Mouse (Mus musculus) lung, embryonic 15.5 days (tissue): ENCODE measurements at regions not wholly inside any gene's neighbourhood (a gene's known extent, or its start where the extent isn't known, plus 50 kb on each side); places are given as distances from the start of the nearest gene placed in this dataset.

Experiments used
- ATAC-seq: fragments of 200-750 bp; cut with Nextera tagmentation; 2 replicates; pipeline ENCODE4 v1.8.0; 2017; ENCODE audit warnings: moderate number of reproducible peaks, borderline replicate concordance; ENCODE audit not compliant: low FRiP score, low TSS enrichment; ENCODE audit errors: extremely low read depth
- H3K27ac ChIP-seq: fragments of 300-500 bp; sonication (generic); 2 replicates; pipeline ENCODE4 v1.5.1; 2015; ENCODE audit warnings: moderate library complexity, mild to moderate bottlenecking, inconsistent platforms
- H3K27me3 ChIP-seq: fragments of 300-500 bp; sonication (generic); 2 replicates; pipeline ENCODE4 v1.6.1; 2015; ENCODE audit warnings: inconsistent platforms
- H3K36me3 ChIP-seq: fragments of 300-500 bp; sonication (generic); 2 replicates; pipeline ENCODE4 v1.6.1; 2015; ENCODE audit warnings: inconsistent platforms
- H3K4me1 ChIP-seq: fragments of 300-500 bp; sonication (generic); 2 replicates; pipeline ENCODE4 v1.6.1; 2015; ENCODE audit warnings: inconsistent platforms
- H3K4me2 ChIP-seq: fragments of 300-500 bp; sonication (generic); 2 replicates; pipeline ENCODE4 v1.6.1; 2015; ENCODE audit warnings: inconsistent platforms, mild to moderate bottlenecking, moderate library complexity
- H3K4me3 ChIP-seq: fragments of 300-500 bp; sonication (generic); 2 replicates; pipeline ENCODE4 v1.5.1; 2015; ENCODE audit warnings: mild to moderate bottlenecking, inconsistent platforms
- H3K9ac ChIP-seq: fragments of 300-500 bp; sonication (generic); 2 replicates; pipeline ENCODE4 v1.6.1; 2015; ENCODE audit warnings: inconsistent platforms
- H3K9me3 ChIP-seq: fragments of 300-500 bp; sonication (generic); 2 replicates; pipeline ENCODE4 v1.6.1; 2016; ENCODE audit warnings: inconsistent platforms
- WGBS: fragments of 180-500 bp; shearing (Covaris S2); methylation state at CpG from one replicate; pipeline ENCODE4 v1.1.7; 2015; 5-methylcytosine and 5-hydroxymethylcytosine counted together

GRCm38 (mm10) chr5:81878563-81878962 lies 858.6 kb downstream of the Adgrl3 start:
- Histone ChIP-seq H3K27ac (no peak overlapping the region), H3K4me2 (no peak overlapping the region), H3K27me3 (no peaks in the 10 kb centered on the region), H3K4me3 (no peak overlapping the region), H3K36me3 (no peaks in the 10 kb centered on the region), H3K4me1 (no peaks in the 10 kb centered on the region), H3K9me3 (no peaks in the 10 kb centered on the region), H3K9ac (no peak overlapping the region)
- 37% methylated on average over 3 of the region's 3 CpGs for WGBS
- ATAC-seq = no peak

DNA sequence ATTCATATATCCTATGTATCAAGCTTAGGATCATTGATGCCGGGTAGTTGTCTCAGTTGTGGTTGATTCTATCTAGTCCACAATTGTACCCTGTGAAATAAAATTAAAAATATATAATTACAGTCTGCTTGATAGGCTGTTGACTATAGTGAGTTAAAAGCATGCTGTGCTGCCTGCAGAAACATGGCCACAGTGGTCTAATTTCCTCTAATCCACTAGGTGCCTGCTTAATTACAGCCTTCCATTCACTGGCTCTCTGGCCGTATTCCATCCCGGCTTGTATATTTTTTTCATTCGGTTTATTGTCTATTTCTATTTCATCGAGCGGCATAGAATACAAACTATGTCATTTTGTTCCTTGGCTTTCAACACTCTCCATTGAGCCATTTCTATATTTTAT lies 873.4 kb downstream of the Adgrl3 start:
- Histone ChIP-seq H3K4me1 (no peaks in the 10 kb centered on the region), H3K9me3 (no peaks in the 10 kb centered on the region), H3K36me3 (no peaks in the 10 kb centered on the region), H3K27me3 (no peaks in the 10 kb centered on the region), H3K9ac (no peak overlapping the region), H3K27ac (no peak overlapping the region), H3K4me3 (no peak overlapping the region), H3K4me2 (no peak overlapping the region)
- 89% methylated on average over 6 of the region's 6 CpGs for WGBS
- no peak for ATAC-seq

DNA sequence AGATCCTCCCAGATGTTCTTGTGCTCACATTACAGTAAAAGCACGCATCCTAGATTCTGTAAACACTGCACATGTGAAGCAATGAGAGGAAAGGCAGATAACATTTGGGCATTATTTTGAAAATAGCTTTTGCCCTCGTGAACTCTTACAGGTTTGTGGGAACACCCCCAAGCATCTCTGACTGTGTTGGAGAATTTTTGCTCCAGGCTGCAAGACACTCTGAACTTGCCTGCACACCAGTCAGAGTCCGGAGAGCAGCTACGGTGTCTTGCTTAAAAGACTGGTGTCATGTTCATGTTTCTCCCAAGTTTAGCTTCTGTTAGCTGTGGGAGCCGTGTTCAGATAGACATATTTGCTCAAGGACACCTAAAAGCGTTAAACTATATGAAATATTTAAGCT lies 889.4 kb downstream of the Adgrl3 start:
- H3K4me1 ChIP-seq = no peaks in the 10 kb centered on the region
- no peak overlapping the region for H3K4me2 ChIP-seq
- no peaks in the 10 kb centered on the region for H3K9me3 ChIP-seq
- H3K9ac ChIP-seq = no peak overlapping the region
- no peaks in the 10 kb centered on the region for H3K36me3 ChIP-seq
- no peaks in the 10 kb centered on the region for H3K27me3 ChIP-seq
- ATAC-seq = no peak
- 40% methylated on average over 6 of the region's 6 CpGs for WGBS
- H3K4me3 ChIP-seq = no peak overlapping the region
- H3K27ac ChIP-seq = no peak overlapping the region

DNA sequence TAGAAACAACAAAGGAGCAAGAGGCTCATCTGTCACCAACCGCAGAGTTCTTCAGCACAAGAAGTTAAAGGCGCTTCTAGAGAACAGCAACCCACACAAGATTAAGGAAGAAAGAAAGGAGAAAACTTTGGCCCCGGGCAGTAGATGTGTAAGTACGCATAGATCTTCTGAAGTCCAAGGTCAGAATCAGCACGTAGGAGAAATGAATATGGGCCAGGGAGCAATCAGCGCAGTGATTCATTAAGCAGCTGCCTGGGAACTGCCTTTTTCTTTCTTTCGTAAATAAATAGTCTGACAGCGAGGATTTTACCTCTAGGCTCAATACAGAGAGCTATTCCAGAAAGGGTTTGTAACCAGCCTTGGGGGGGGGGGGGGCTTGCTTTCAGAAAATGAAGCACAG lies 890.0 kb downstream of the Adgrl3 start:
- no peak overlapping the region for H3K27ac ChIP-seq
- 35% methylated on average over 8 of the region's 8 CpGs for WGBS
- H3K4me3 ChIP-seq = no peak overlapping the region
- no peaks in the 10 kb centered on the region for H3K27me3 ChIP-seq
- H3K9me3 ChIP-seq = no peaks in the 10 kb centered on the region
- no peaks in the 10 kb centered on the region for H3K36me3 ChIP-seq
- no peak for ATAC-seq
- H3K4me1 ChIP-seq = no peaks in the 10 kb centered on the region
- H3K9ac ChIP-seq = no peak overlapping the region
- H3K4me2 ChIP-seq = no peak overlapping the region

DNA sequence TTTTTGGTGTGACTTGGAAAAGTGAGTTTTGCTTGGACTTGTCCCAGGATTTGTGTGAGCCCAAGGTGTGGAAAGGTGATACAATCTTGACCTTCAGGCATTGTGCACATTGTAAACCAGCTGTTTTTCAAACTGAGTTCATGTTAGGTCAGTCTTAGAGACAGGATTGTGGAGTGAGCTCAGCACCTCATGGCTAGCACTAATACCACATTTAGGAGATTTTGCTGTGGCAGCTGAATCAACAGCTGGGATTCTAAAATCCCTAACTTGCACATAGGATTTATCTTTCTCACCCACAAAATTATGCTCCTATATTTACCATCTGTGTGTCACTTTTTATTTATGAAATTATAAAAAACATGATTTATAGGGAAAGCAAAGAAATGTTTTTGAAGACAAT lies 896.7 kb downstream of the Adgrl3 start:
- Histone ChIP-seq H3K4me2 (no peak overlapping the region), H3K4me3 (no peak overlapping the region), H3K27ac (no peak overlapping the region), H3K9ac (no peak overlapping the region), H3K9me3 (no peaks in the 10 kb centered on the region), H3K36me3 (no peaks in the 10 kb centered on the region), H3K27me3 (no peaks in the 10 kb centered on the region), H3K4me1 (no peaks in the 10 kb centered on the region)
- no peak for ATAC-seq

GRCm38 (mm10) chr5:81940798-81941197 lies 920.9 kb downstream of the Adgrl3 start:
- Histone ChIP-seq H3K9ac (no peak overlapping the region), H3K36me3 (no peaks in the 10 kb centered on the region), H3K4me3 (no peak overlapping the region), H3K9me3 (no peaks in the 10 kb centered on the region), H3K27ac (no peak overlapping the region), H3K4me2 (no peak overlapping the region), H3K4me1 (no peaks in the 10 kb centered on the region), H3K27me3 (no peaks in the 10 kb centered on the region)
- WGBS = 68% methylated on average over 5 of the region's 5 CpGs
- ATAC-seq = no peak

DNA sequence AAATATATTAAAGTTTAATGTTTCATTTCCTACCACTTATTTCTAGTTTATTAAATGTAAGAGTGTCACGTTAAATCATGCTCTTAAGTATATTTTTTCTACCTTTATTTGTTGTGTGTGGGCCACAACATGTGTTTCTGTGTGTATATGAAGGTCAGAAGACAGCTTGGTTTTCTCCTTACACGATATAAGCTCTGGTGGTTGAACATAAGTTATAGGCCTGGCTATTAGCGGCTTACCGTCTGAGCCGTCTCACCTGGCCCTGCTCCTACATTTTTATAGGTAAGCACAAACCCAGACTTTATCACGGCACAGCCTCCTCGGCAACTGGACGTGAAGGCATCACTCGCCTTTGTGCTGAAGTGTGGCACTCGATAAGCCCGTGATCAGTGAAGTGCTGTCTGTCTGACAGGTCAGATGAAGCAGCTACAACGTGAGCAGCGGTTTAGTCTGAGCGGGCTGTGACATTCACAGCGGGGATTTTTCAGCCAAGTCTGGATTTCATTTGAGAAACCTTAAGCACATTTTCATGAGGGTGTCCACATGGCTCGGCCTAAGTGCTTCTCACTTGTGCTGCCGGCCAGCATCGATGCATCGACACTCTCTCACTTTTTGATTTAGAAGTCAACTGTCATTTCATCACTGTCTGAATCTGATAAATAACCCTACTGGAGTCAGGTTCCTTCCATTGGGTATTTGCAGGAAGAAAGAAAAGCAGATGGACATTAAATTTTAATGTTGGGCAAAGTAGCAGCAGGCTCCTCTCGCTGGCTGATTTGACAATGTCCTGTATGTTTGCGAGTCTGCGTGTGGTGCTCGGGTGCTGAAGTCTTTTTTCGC lies 950.0 kb downstream of the Adgrl3 start:
- Histone ChIP-seq H3K27ac (no peak overlapping the region), H3K27me3 (no peaks in the 10 kb centered on the region), H3K4me1 (no peaks in the 10 kb centered on the region), H3K9ac (no peak overlapping the region), H3K36me3 (no peaks in the 10 kb centered on the region), H3K4me3 (no peak overlapping the region), H3K9me3 (no peaks in the 10 kb centered on the region), H3K4me2 (no peak overlapping the region)
- WGBS = 74% methylated on average over 24 of the region's 24 CpGs
- ATAC-seq = no peak

DNA sequence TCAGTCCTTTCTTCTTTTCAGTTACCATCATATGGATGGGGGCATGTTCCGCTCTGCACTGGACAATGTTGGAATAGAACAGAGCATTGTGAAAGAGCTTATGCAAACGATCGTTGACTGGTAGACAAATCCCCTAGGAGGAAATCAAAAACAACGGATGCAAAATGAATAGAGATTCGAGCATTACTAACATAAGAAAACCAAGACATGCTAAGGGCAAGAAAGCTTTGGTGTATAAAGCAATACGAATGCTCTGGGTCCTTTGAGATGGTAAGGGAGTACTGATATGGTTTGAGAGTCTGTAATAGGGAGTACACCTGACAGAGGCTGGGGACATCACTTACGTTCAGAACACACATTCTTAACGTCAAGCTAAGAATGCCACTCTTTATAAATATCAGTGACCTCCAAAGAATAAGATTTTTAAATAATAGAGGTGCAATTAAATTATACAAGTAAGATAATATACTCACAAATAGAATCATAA lies 950.6 kb downstream of the Adgrl3 start:
- Histone ChIP-seq H3K4me2 (no peak overlapping the region), H3K4me1 (no peaks in the 10 kb centered on the region), H3K4me3 (no peak overlapping the region), H3K36me3 (no peaks in the 10 kb centered on the region), H3K27ac (no peak overlapping the region), H3K27me3 (no peaks in the 10 kb centered on the region), H3K9ac (no peak overlapping the region), H3K9me3 (no peaks in the 10 kb centered on the region)
- whole genome bisulfite sequencing = 87% methylated on average over 8 of the region's 8 CpGs
- ATAC-seq = no peak

DNA sequence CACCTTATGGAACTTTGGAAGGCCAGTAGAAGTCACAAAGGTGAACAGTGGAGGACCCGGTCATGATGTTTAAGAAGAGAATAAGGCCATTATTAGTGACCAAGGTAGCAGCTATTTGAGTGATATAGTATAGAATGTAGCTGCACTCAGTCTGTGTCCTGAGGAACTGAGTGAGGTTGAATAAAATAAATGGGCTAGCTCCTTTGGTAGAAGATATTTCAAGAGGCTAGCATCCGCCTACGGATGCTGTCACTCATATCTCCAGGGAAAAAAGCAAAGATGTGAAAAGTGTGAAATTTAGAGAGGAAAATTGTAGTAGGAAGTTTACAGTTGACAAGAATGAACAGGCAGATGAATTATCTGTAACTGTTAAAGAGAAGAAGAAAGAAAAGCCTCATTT lies 956.6 kb downstream of the Adgrl3 start:
- Histone ChIP-seq H3K9ac (no peak overlapping the region), H3K4me1 (no peaks in the 10 kb centered on the region), H3K27ac (no peak overlapping the region), H3K9me3 (no peaks in the 10 kb centered on the region), H3K27me3 (no peaks in the 10 kb centered on the region), H3K36me3 (no peaks in the 10 kb centered on the region), H3K4me2 (no peak overlapping the region), H3K4me3 (no peak overlapping the region)
- 96% methylated on average over 3 of the region's 3 CpGs for WGBS
- ATAC-seq = no peak

DNA sequence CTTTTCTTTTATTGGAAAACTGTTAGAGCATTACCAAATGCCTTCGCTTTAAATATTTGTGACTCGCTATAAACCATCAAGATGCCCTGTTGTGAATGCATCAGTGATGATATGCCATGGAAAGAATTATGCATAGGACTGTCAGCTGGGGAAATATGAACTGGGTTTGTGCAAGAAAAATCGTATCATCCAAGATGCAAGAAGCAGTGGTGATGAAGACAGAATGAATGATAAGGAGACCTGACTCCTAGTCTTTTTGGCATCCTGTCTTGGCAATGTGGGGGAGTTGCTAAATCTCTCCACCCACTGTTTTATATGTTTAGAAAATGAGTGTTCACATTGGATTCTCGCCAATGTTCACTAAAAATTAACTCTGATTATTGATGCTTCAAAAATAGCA lies 963.4 kb downstream of the Adgrl3 start:
- no peaks in the 10 kb centered on the region for H3K27me3 ChIP-seq
- H3K4me1 ChIP-seq = no peaks in the 10 kb centered on the region
- no peaks in the 10 kb centered on the region for H3K9me3 ChIP-seq
- H3K4me2 ChIP-seq = no peak overlapping the region
- H3K4me3 ChIP-seq = no peak overlapping the region
- H3K27ac ChIP-seq = no peak overlapping the region
- ATAC-seq = no peak
- no peaks in the 10 kb centered on the region for H3K36me3 ChIP-seq
- H3K9ac ChIP-seq = no peak overlapping the region
- 60% methylated on average over 4 of the region's 4 CpGs for WGBS

DNA sequence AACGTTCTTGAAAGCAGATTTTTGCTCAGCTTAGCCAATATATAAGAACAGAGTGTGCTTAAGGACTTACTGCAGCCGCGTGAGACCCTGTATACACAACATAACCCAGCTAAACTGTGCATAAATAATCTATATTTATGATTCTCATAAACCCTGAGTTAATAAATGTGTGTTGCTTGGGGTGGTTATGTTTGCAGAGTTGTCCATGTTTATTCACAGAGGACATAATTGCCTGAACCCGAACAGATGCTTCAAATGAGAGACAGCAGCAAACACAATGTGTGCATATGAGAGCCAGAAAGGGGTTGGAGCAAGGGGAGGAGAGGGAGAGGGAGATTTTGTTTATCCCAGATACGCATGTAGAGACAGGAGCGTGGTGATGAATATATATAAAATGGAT lies 968.1 kb downstream of the Adgrl3 start:
- Histone ChIP-seq H3K36me3 (no peaks in the 10 kb centered on the region), H3K9me3 (no peaks in the 10 kb centered on the region; the same call in 1 of the 2 replicates), H3K4me3 (no peak overlapping the region), H3K9ac (no peak overlapping the region), H3K27ac (no peak overlapping the region), H3K4me1 (no peaks in the 10 kb centered on the region), H3K4me2 (no peak overlapping the region), H3K27me3 (no peaks in the 10 kb centered on the region)
- ATAC-seq = no peak
- WGBS = 52% methylated on average over 6 of the region's 6 CpGs

DNA sequence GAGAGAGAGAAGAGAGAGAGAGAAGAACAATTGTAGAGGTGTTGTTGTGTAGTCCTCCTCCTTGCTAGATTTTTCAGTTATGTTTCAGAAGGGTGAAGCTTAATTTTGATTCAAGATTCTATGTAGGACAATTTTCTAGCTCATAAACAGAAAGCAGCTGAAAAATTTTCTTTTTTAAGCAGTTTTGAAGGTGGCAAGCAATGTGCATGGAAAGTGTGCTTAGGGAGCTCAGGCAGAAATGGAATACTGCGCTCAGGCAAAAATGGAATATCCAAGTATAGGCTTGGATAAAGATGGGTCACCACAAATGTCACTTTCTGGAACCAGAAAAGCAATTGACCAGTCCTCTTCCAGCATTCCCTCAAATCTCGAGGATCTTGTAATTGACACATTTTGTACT lies 988.0 kb downstream of the Adgrl3 start:
- WGBS = 92% methylated on average over 2 of the region's 2 CpGs
- H3K9me3 ChIP-seq = no peaks in the 10 kb centered on the region
- H3K4me3 ChIP-seq = no peak overlapping the region
- no peaks in the 10 kb centered on the region for H3K36me3 ChIP-seq
- H3K27me3 ChIP-seq = no peaks in the 10 kb centered on the region
- H3K27ac ChIP-seq = no peak overlapping the region
- no peak overlapping the region for H3K4me2 ChIP-seq
- H3K9ac ChIP-seq = no peak overlapping the region
- no peak for ATAC-seq
- H3K4me1 ChIP-seq = no peaks in the 10 kb centered on the region

GRCm38 (mm10) chr5:82024126-82024525 lies 1004.2 kb downstream of the Adgrl3 start:
- no peak for ATAC-seq
- Histone ChIP-seq H3K9me3 (no peaks in the 10 kb centered on the region), H3K4me3 (no peak overlapping the region), H3K36me3 (no peaks in the 10 kb centered on the region), H3K27me3 (no peaks in the 10 kb centered on the region), H3K4me2 (no peak overlapping the region), H3K9ac (no peak overlapping the region), H3K27ac (no peak overlapping the region), H3K4me1 (no peaks in the 10 kb centered on the region)
- 67% methylated on average over 4 of the region's 4 CpGs for WGBS
